Mouse (Mus musculus) monocyte, adult 5-6 weeks (primary cell): ENCODE data around the gene Acad11. TPM values are rescaled to one million over a fixed set of nuclear protein-coding genes. Genes with fewer than 3 reads are reported as not detected.

Source experiments
- ATAC-seq: fragments of 153-309, 156-312 bp; replicated peaks from 2 replicates; pipeline ENCODE4 v1.8.0; 2017; ENCODE audit warnings: mild to moderate bottlenecking; ENCODE audit not compliant: low TSS enrichment, insufficient number of reproducible peaks, severe bottlenecking, poor library complexity, low FRiP score
- total RNA-seq: library from RNA; stranded (forward); fragments of 200-1000, 200-491, 200-594 nt; gene quantifications from 3 replicates; pipeline ENCODE4 v1.2.3, GENCODE M21; 2017

Acad11 gene
- total RNA-seq, 1 experiment from 2014 or later = 12.4 TPM

- peak; percentile 42; the same call in 1 of the 2 replicates for ATAC-seq
Observed at GRCm38 (mm10) chr9:104075808-104076207, 12.6 kb downstream of the Acad11 start.

DNA sequence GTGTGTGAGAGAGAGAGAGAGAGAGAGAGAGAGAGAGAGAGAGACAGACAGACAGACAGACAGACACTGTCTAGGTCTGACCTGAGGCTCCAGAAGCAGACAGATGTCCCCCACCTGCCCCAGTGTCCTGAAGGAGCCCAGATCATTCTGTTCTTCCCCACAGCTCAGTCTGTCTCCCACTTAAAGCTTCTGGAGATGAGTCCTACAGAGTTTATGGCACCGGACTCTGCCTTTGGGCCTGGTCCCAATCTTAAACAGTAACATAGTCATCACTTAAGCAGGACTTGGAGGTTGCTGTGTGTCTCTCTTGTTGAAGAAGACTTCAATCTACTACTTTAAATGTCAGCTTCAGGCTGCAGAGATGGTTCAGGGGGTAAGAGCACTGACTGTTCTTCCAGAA, 15.6 kb downstream of the Acad11 start:
- ATAC-seq = no peak

- ATAC-seq = peak; percentile 61; the same call in 1 of the 2 replicates
Observed at GRCm38 (mm10) chr9:104079379-104079778, 16.2 kb downstream of the Acad11 start.

- ATAC-seq = no peak
Observed at GRCm38 (mm10) chr9:104080038-104080437, 16.9 kb downstream of the Acad11 start.

DNA sequence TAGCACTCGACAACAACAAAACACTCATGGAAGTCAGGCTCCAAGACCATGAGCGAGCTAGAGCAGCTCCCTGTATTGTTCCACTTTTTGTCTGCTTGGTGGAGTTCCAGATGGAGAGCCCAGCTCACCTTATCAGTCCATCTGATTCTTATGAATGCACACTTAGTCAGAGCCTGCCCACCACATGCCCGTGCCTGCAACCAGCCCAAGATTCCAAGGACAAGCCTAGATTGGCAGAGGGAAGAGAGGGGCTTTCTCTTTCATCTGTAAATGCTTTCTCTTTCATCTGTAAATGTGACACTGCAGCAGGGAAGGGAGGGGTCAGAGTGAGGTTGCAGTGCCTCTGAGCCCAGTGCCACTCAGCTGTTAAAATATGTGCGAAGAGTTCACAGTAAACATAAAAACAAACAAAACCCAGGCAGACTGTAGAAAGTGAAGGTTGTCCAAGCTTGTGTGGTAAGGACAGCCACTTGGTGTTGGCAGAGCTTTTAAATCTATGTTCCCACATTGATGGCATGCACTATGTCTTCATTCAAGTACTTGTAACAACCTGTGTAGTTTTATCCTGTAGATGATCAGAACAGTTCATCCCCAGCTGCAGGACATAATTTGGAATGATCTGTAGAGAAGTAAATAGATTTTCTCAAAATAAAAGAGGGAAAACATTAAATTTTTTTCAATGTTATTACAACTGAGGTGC, 22.7 kb downstream of the Acad11 start:
- no peak for ATAC-seq

DNA sequence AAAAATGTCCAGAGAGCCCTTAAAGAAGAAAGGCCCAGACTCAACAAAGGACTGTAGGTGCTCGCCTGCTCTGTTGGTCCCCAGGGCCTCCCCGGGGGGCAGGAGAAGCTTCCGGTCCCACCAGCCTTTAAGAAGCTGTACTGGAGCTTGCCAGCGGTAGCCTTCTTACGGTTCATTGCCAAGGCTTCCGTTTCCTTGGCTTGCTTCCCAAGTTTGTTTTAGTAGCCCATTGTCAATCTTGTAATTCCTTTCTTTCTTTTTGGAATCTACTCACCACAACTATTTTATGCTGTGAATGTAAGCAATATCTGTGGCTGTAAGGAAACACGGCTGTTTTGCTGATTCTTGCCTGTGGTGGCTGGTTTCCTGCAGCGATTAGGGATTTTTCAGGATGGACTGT, 25.4 kb downstream of the Acad11 start:
- ATAC-seq = no peak

DNA sequence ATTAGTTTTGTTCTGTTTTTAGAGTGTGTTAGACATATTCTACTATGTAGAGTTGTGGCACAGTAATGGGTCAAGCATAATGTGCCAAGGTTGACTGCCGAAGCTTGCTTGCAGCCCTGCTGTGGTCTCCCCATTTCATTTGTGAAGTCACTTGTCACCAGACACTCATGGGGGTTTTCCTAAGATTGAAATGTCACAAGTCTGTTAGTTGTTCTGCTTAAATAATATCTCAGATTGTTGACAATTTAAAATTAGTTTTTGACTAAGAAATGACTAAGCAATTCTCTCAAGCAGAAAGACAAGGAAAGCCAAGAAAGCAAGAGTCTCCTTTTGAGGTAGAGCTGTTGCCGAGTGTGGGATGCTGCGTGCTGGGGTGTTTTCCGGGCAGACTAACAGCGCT, 29.8 kb downstream of the Acad11 start:
- ATAC-seq = no peak

DNA sequence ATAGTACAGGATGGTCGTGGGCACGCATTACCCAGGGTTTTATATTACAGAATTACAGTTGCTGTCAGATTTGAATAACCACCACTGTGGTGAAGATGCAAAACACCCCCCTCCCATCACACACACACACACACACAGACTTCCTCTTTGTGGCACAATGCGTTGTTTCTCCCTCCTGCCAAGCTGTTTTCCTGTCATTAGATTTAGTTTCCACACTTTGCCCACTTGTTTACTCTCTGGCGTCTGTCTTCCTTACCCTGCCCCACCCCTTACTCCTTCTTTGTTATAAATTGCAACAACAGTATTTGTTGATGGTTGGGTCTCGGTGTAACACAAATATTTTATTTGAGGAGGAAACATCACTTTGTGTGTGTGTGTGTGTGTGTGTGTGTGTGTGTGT, 35.1 kb downstream of the Acad11 start:
- no peak for ATAC-seq

GRCm38 (mm10) chr9:104099060-104099459, 35.9 kb downstream of the Acad11 start:
- ATAC-seq = no peak

DNA sequence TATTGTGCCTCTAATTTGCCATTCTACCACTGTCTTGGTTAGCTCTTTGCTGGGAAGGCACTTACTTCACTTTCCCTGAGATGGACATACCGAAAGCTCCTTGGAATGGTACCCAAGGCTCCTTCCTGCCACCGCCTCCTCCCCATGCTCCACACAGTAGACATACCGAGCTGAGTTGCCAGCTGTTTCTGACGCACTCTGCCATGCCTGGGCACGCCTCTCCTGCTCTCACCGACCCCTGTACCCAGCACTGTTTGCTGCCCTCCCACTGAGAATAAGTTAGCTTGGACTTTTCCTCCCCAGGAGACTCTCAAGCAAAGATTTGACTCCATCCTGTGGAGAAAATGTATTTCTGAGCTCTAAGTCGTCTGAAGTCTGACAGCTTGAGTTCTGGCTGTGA, 37.6 kb downstream of the Acad11 start:
- ATAC-seq = no peak

GRCm38 (mm10) chr9:104101458-104101857, 38.3 kb downstream of the Acad11 start:
- ATAC-seq = no peak

- no peak for ATAC-seq
Observed at GRCm38 (mm10) chr9:104102301-104102700, 39.1 kb downstream of the Acad11 start.

GRCm38 (mm10) chr9:104102901-104103300, 39.7 kb downstream of the Acad11 start:
- ATAC-seq = no peak

- ATAC-seq = no peak
Observed at GRCm38 (mm10) chr9:104104986-104105385, 41.8 kb downstream of the Acad11 start.

- no peak for ATAC-seq
Observed at GRCm38 (mm10) chr9:104106930-104107329, 43.8 kb downstream of the Acad11 start.

DNA sequence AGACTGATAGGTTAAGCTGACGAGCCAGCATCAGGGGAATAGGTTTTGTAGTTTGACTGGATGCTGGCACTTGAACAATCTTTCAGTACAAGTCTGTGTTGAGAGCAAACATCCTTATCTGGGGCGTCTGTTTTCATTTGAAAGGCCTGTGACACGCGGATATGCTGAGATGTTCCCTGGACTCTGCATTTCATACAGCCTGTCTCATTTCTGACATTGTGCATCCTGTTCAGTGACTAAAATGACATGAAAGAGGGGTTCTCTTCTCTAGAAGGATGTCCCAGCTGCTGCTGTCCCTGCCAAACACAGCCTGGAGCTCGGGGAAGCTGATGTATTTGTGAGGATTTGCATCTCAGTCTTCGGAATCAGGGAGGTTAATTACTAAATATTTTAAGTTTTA, 44.3 kb downstream of the Acad11 start:
- ATAC-seq = no peak

DNA sequence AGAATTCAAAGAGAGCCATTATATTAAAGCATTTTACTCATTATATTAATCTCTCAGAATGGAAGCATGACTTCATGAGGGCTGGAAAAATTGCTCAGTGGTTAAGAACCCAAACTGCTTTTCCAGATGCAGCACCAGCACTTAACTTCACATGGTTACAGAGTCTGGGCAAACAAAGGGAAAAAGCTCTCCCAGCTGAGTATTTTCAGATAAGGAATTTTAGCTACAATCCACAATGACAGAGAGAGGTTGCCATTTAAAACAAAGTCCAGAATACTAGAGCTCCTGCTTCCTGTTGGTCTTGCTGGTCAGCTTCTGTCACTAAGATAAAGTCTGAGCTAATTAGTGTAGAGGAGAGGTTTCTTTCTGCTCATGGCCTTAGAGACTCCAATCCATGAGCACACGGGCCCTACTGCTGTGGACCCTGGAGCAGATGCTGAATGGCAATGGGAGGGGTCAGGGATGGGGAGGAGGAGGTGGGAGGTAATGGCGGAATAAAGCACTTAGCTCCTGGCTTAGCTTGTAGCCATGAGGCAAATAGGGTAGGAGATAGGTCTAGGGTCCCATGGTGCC, 45.5 kb downstream of the Acad11 start:
- no peak for ATAC-seq

DNA sequence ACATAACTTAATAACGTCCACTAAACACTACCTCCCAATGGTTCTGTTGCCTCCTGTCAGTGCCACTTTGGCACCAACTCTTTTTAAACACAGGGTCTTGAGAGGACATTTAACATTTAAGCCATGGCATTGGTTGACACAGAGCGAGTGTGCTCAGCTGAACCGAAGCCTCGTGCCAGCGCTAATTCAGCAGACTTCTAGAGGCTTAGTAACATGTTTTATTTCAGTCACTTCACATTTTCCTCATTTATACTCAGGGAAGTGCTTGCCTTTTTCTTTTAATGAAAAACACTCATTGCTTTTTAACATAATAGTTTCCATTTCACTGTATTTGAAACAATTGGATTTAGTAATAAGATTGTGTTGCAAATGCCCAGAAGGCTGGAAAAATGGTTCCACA, 46.0 kb downstream of the Acad11 start:
- no peak for ATAC-seq

DNA sequence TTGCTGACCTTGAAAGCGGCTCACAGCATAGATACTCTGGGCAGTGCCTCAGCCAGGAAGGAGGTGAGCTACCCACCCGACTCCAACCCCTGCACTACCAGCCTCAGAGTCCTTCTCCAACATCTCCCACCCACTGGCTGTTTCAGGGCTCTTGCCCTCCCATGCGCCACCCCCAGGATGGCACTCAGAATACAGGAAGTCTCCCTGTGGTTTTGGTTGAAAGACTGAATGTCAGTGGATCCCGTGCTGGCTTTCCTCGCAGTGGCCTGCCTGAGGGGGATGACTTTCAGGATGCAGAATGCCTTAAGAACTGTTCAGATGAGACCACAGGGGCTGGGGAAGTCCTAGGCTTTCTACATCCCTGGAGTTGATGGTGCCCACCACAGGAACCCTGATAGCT, 59.9 kb downstream of the Acad11 start:
- no peak for ATAC-seq

- no peak for ATAC-seq
Observed at GRCm38 (mm10) chr9:104123622-104124021, 60.4 kb downstream of the Acad11 start.

DNA sequence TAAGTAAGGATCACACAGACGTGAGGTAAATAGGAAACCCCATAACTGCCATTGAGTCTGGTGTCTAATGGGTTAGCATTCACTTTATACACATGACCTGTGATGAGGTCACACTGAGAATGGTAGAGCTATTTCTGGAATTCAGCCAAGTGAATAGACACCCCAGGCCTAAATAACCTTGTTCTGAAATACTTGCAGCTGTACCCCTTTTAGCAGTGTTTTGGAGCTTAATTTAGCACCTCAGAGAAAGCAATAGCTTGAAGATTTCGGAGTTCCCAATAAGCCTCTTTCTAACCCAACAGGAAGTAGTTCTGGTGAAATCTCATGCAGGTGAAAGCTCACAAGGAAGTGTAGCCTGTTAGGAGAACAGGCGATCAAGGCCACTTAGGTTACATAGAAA, 63.7 kb downstream of the Acad11 start, which contains the start of gene Ackr4:
TSS of gene Ackr4 (minus strand) at position 101 of the 400 bp plus-strand sequence.
- no peak for ATAC-seq
